ENCODE assay signal across 18 mouse cellular contexts in the genomic region with DNA sequence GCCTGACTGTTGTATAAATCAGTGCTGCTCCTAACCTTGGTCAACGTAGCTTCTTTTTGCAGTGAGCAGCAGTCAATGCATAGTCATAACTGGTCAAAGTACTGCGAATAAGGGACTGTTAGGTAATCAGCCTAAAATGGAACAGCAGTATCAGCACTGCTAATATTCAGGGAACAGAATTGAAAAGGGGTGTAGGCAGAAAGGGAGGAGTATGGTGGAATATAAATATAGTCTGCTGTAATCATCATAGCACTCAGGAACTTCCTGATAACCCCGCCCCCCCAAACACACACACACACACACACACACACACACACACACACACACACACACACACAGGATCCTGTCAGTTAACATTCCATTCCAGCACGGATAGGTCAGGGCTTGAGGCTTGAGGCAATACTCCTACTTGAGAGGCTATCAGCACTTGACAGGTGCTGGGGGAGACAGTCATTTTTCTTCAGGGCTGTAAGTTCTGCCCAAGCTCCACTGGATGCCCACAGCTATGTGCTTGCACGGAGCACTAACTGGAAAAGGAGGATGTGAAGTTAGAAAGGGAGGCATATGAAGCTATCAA. TPM values are rescaled to one million over a fixed set of nuclear protein-coding genes. Genes with fewer than 3 reads are reported as not detected.
DNase-seq lines count a peak whose midpoint lies in the region; ATAC-seq and TF ChIP-seq lines count a peak whose summit lies in the region.
"Had no signal": no experiment of that assay in that cellular context is flagged by ENCODE, and none has a peak within 500 bp of the region (broad histone marks: within the 10 kb centered on the region; RNA-seq: fewer than 3 reads in every experiment).

No protein-coding gene starts in this region.

- TF ChIP-seq CTCF in heart, adult 2 months (IDR thresholded peaks at IDR 0.05): no peak

- H3K79me2 ChIP-seq in heart, adult 2 months (replicated peaks; ENCODE audit: control insufficient read depth, insufficient read depth, low read length): no peaks in the 10 kb centered on the region

- H3K9ac ChIP-seq in heart, adult 2 months (ENCODE audit: low read depth, low read length): no peak overlapping the region
- H3K9ac ChIP-seq in heart, embryonic 15.5 days: no peak overlapping the region
- H3K9ac ChIP-seq: limb, embryonic 12.5 days; liver, embryonic 14.5 days had no signal

- peak overlapping the region; percentile 70 for H3K27ac ChIP-seq in heart, adult 2 months
- peak overlapping the region; percentile 90 for H3K27ac ChIP-seq in heart, embryonic 15.5 days
- H3K27ac ChIP-seq: hindbrain, embryonic 10.5 days; layer of hippocampus, adult 2 months; limb, embryonic 12.5 days; liver, embryonic 14.5 days had no signal

- peak; percentile 87 for ATAC-seq in heart, embryonic 15.5 days (replicated peaks; ENCODE audit: insufficient number of reproducible peaks, insufficient read depth, low FRiP score, low read depth)

- H3K9me3 ChIP-seq in heart, embryonic 15.5 days (replicated peaks): no peaks in the 10 kb centered on the region
- H3K9me3 ChIP-seq: hindbrain, embryonic 10.5 days; limb, embryonic 12.5 days; megakaryocyte, embryonic 14.5 days had no signal

- intact Hi-C loops in heart, postnatal 25 days (cut with DNase I): loop anchor here (5.0 kb wide), 1 partner anchor 133 kb away; no protein-coding TSS in a partner anchor
- intact Hi-C loops in heart, adult 2 months (cut with DNase I): loop anchor here (5.0 kb wide), 1 partner anchor 133 kb away; no protein-coding TSS in a partner anchor
- intact Hi-C loops in gastrocnemius, postnatal 14 days (cut with DNase I; ENCODE audit: low total_unique reads): no loop called here

- no peaks in the 10 kb centered on the region for H3K27me3 ChIP-seq in heart, adult 2 months (ENCODE audit: control insufficient read depth, insufficient read depth, low read length)
- H3K27me3 ChIP-seq in heart, embryonic 15.5 days: no peaks in the 10 kb centered on the region
- H3K27me3 ChIP-seq: CH12.LX; limb, embryonic 12.5 days had no signal

- 19% methylated on average over 5 of the region's 5 CpGs for WGBS in heart, adult 2 months
- WGBS in heart, embryonic 15.5 days: 39% methylated on average over 5 of the region's 5 CpGs

- DNase-seq in heart, adult 11 months: peak; percentile 92
- DNase-seq in heart, postnatal 25 days (ENCODE audit: low spot score): no peak
- DNase-seq in heart, adult 2 months: peak in 1 of 2 experiments; percentile 20
- peak; percentile 12 for DNase-seq in lung, postnatal 25 days (ENCODE audit: low spot score)
- no peak for DNase-seq in natural killer cell, adult 2 months (ENCODE audit: low spot score in 2 of 2)
- DNase-seq in gastrocnemius, postnatal 14 days: no peak
- DNase-seq in adrenal gland, postnatal 36 days: no peak
- DNase-seq: cerebellum, adult 11-12 months; gastrocnemius, postnatal 10 days; kidney, adult 18-20 months; kidney, postnatal 10 days had no signal

- TF ChIP-seq POLR2A in heart, adult 2 months (IDR thresholded peaks at IDR 0.05; ENCODE audit: insufficient read depth, low read depth, low read length): no peak

- 0 out of 2 replicates have a peak, but pooled peaks have one; percentile 28 for TF ChIP-seq EP300 in heart, adult 2 months (IDR thresholded peaks at IDR 0.05; ENCODE audit: insufficient read depth, low read depth, low read length)

- H3K4me1 ChIP-seq in heart, adult 2 months (ENCODE audit: control insufficient read depth, insufficient read depth, low read length): peaks cover 4% of the 10 kb centered on the region
- H3K4me1 ChIP-seq in heart, embryonic 15.5 days (replicated peaks): peaks cover 8% of the 10 kb centered on the region
- H3K4me1 ChIP-seq: hindbrain, embryonic 10.5 days; limb, embryonic 12.5 days had no signal

- no peaks in the 10 kb centered on the region; the same call in 1 of the 2 replicates for H3K36me3 ChIP-seq in heart, adult 2 months (ENCODE audit: control insufficient read depth, insufficient read depth, low read length)
- peaks cover 21% of the 10 kb centered on the region for H3K36me3 ChIP-seq in heart, embryonic 15.5 days

- peak overlapping the region; percentile 32 for H3K4me2 ChIP-seq in heart, embryonic 15.5 days
- H3K4me2 ChIP-seq: limb, embryonic 12.5 days had no signal

- H3K4me3 ChIP-seq in heart, adult 2 months: no peak overlapping the region
- H3K4me3 ChIP-seq in heart, embryonic 15.5 days: no peak overlapping the region
- H3K4me3 ChIP-seq: hindbrain, embryonic 10.5 days; layer of hippocampus, adult 2 months; limb, embryonic 12.5 days; megakaryocyte, embryonic 14.5 days had no signal

RNA-seq across cellular contexts. Expression of a gene that starts 31.6 kb away (rescaled TPM):
- 10 to 100 TPM; 65.2 to 67.2 TPM for total RNA-seq in heart, postnatal 25 days (2021)
- 10 to 100 TPM; 67.5 to 72.2 TPM for total RNA-seq in heart, adult 2 months (2021)
- polyA plus RNA-seq in heart, adult 2 months (2012; rRNA removed): 31.3 and 42.6 TPM in 2 replicates
- polyA plus RNA-seq in heart, embryonic 15.5 days (2015; fragmentation: Nextera tagmentation; extraction: Ambion mirVana): 77.7 and 88.3 TPM in 2 replicates
- total RNA-seq in gastrocnemius, postnatal 14 days (2021): 10 to 100 TPM; 43.6 to 48.5 TPM
- 100 to 1,000 TPM; 100 to 113 TPM for total RNA-seq in adrenal gland, postnatal 36 days (2021)

RNA-seq across cellular contexts. Expression of a gene that starts 32.3 kb away (rescaled TPM):
- total RNA-seq in heart, postnatal 25 days (2021): 10 to 100 TPM; 20.7 to 21.3 TPM
- total RNA-seq in heart, adult 2 months (2021): 10 to 100 TPM; 17.8 to 18.2 TPM
- polyA plus RNA-seq in heart, adult 2 months (2012; rRNA removed): 8.5 and 20.5 TPM in 2 replicates
- 47.0 and 49.4 TPM in 2 replicates for polyA plus RNA-seq in heart, embryonic 15.5 days (2015; fragmentation: Nextera tagmentation; extraction: Ambion mirVana)
- total RNA-seq in gastrocnemius, postnatal 14 days (2021): 10 to 100 TPM; 14.9 to 15.7 TPM
- total RNA-seq in adrenal gland, postnatal 36 days (2021): 10 to 100 TPM; 32.1 to 37.3 TPM

RNA-seq across cellular contexts. Expression of a gene that starts 43.4 kb away (rescaled TPM):
- total RNA-seq in heart, postnatal 25 days (2021): 10 to 100 TPM; 23.6 to 24.9 TPM
- total RNA-seq in heart, adult 2 months (2021): 10 to 100 TPM; 20.1 to 23.7 TPM
- polyA plus RNA-seq in heart, adult 2 months (2012; rRNA removed): 6.6 and 8.1 TPM in 2 replicates
- 39.2 and 49.5 TPM in 2 replicates for polyA plus RNA-seq in heart, embryonic 15.5 days (2015; fragmentation: Nextera tagmentation; extraction: Ambion mirVana)
- 10 to 100 TPM in 1 of 2 experiments, 1 to 10 TPM in 1; 9.1 to 14.6 TPM for total RNA-seq in gastrocnemius, postnatal 14 days (2021)
- total RNA-seq in adrenal gland, postnatal 36 days (2021): 10 to 100 TPM; 38.2 to 47.8 TPM

Comparison
In these comparisons a context has a peak if more than half of its experiments do, and no peak if none do; other contexts are left out.
1. DNase-seq: peak in heart, adult 11 months (single experiment) and lung, postnatal 25 days (single experiment); none in heart, postnatal 25 days (single experiment), natural killer cell, adult 2 months (0 of 2), gastrocnemius, postnatal 14 days (single experiment) and adrenal gland, postnatal 36 days (0 of 2).